Mouse (Mus musculus): ENCODE data around the gene Acss3.

GRCm38 (mm10) chr10:107040837-107041236 is 82.6 kb downstream of the Acss3 start:
- TF ChIP-seq CTCF (IDR thresholded peaks at IDR 0.05; ENCODE audit: low read depth), result no peak
- TF ChIP-seq EP300 (optimal IDR thresholded peaks at IDR 0.05), result no peak
